ENCODE assay signal across 8 mouse cellular contexts in genomic region chr7:127233765-127234164, GRCm38 (mm10). TPM values are rescaled to one million over a fixed set of nuclear protein-coding genes. Genes with fewer than 3 reads are reported as not detected.
A peak's percentile ranks its signal among the peaks of the same experiment; 100 is the strongest.
DNase-seq lines count a peak whose midpoint lies in the region; ATAC-seq and TF ChIP-seq lines count a peak whose summit lies in the region.

No protein-coding gene starts in this region.

- peaks cover 21% of the 10 kb centered on the region for H3K4me1 ChIP-seq in neural tube, embryonic 11.5 days (ENCODE audit: control insufficient read depth, insufficient read depth, low read length)
- peaks cover 50% of the 10 kb centered on the region for H3K4me1 ChIP-seq in liver, embryonic 12.5 days
- H3K4me1 ChIP-seq in stomach, postnatal 0 days (replicated peaks; ENCODE audit: control insufficient read depth, insufficient read depth), result no peaks in the 10 kb centered on the region

- peaks cover 32% of the 10 kb centered on the region for H3K36me3 ChIP-seq in neural tube, embryonic 11.5 days (ENCODE audit: control insufficient read depth, insufficient read depth, low read length)
- H3K36me3 ChIP-seq in liver, embryonic 12.5 days, result peaks cover 55% of the 10 kb centered on the region
- H3K36me3 ChIP-seq in stomach, postnatal 0 days (ENCODE audit: control insufficient read depth, insufficient read depth, low read length), result peaks cover 22% of the 10 kb centered on the region

- H3K9ac ChIP-seq in neural tube, embryonic 11.5 days (ENCODE audit: low read length), result peak overlapping the region; percentile 95
- H3K9ac ChIP-seq in liver, embryonic 12.5 days, result peak overlapping the region; percentile 94
- peak overlapping the region; percentile 87 for H3K9ac ChIP-seq in stomach, postnatal 0 days (ENCODE audit: low read length)

- no peak for ATAC-seq in neural tube, embryonic 11.5 days (ENCODE audit: insufficient read depth, low FRiP score, low TSS enrichment)
- no peak for ATAC-seq in liver, embryonic 12.5 days
- ATAC-seq in stomach, postnatal 0 days (ENCODE audit: low FRiP score, low TSS enrichment), result no peak

- TF ChIP-seq EP300 in stomach, postnatal 0 days (optimal IDR thresholded peaks at IDR 0.05), result no peak

- no peak for TF ChIP-seq CTCF in stomach, postnatal 0 days (IDR thresholded peaks at IDR 0.05; ENCODE audit: low read depth)

- H3K4me2 ChIP-seq in neural tube, embryonic 11.5 days (ENCODE audit: low read depth), result peak overlapping the region; percentile 82
- H3K4me2 ChIP-seq in liver, embryonic 12.5 days, result peak overlapping the region; percentile 75
- peak overlapping the region; percentile 79 for H3K4me2 ChIP-seq in stomach, postnatal 0 days (replicated peaks; ENCODE audit: low read depth)

- H3K9me3 ChIP-seq in neural tube, embryonic 11.5 days (ENCODE audit: control insufficient read depth, low read length), result no peaks in the 10 kb centered on the region
- no peaks in the 10 kb centered on the region for H3K9me3 ChIP-seq in liver, embryonic 12.5 days (replicated peaks)
- H3K9me3 ChIP-seq in stomach, postnatal 0 days (ENCODE audit: control insufficient read depth, low read length), result no peaks in the 10 kb centered on the region

- peak overlapping the region; percentile 98 for H3K27ac ChIP-seq in neural tube, embryonic 11.5 days (ENCODE audit: low read depth, low read length)
- H3K27ac ChIP-seq in liver, embryonic 12.5 days, result peak overlapping the region; percentile 95
- no peak overlapping the region; the same call in 1 of the 2 replicates for H3K27ac ChIP-seq in stomach, postnatal 0 days (replicated peaks)

- H3K27me3 ChIP-seq in neural tube, embryonic 11.5 days (ENCODE audit: control insufficient read depth, insufficient read depth, low read length), result no peaks in the 10 kb centered on the region
- H3K27me3 ChIP-seq in liver, embryonic 12.5 days (replicated peaks), result no peaks in the 10 kb centered on the region
- no peaks in the 10 kb centered on the region for H3K27me3 ChIP-seq in stomach, postnatal 0 days (ENCODE audit: control insufficient read depth, insufficient read depth, low read length)

- DNase-seq in adrenal gland, adult 2 months, result peak; percentile 10
- DNase-seq in adrenal gland, adult (ENCODE audit: inconsistent age in 2 of 2, low spot score in 1 of 2), result no peak
- no peak for DNase-seq in neural tube, embryonic 11.5 days (ENCODE audit: low spot score)
- DNase-seq in neural tube, embryonic 10.5 days (ENCODE audit: extremely low spot score, low spot score), result no peak
- DNase-seq in stomach, postnatal 0 days (ENCODE audit: low spot score), result no peak
- no peak for DNase-seq in cerebellum, postnatal 14 days
- no peak for DNase-seq in retina, embryonic 14.5 days (ENCODE audit: low spot score)

- 8% methylated on average over 9 of the region's 9 CpGs for WGBS in neural tube, embryonic 11.5 days
- WGBS in liver, embryonic 12.5 days (ENCODE audit: insufficient replicate concordance), result 2% methylated on average over 9 of the region's 9 CpGs
- 2% methylated on average over 9 of the region's 9 CpGs for WGBS in stomach, postnatal 0 days

- H3K4me3 ChIP-seq in neural tube, embryonic 11.5 days (ENCODE audit: low read depth, low read length), result peak overlapping the region; percentile 94
- peak overlapping the region; percentile 82 for H3K4me3 ChIP-seq in liver, embryonic 12.5 days
- peak overlapping the region; percentile 80 for H3K4me3 ChIP-seq in stomach, postnatal 0 days (ENCODE audit: low read depth, low read length)

RNA-seq across cellular contexts. Expression of gene Sept1, which starts 0.8 kb away (rescaled TPM):
- 10 to 100 TPM in 1 of 2 experiments, 1 to 10 TPM in 1; 7.1 to 11.4 TPM for total RNA-seq in adrenal gland, adult 2 months (2021)
- 8.6 and 10.9 TPM in 2 replicates for polyA plus RNA-seq in adrenal gland, adult 2 months (2012; rRNA removed)
- 19.6 and 22.0 TPM in 2 replicates for polyA plus RNA-seq in neural tube, embryonic 11.5 days (2014; fragmentation: Nextera tagmentation; extraction: Ambion mirVana)
- 10.6 and 13.6 TPM in 2 replicates for polyA plus RNA-seq in liver, embryonic 12.5 days (2016; fragmentation: Nextera tagmentation; extraction: Ambion mirVana)
- polyA plus RNA-seq in stomach, postnatal 0 days (2015; fragmentation: Nextera tagmentation; extraction: Ambion mirVana), result 7.0 and 7.9 TPM in 2 replicates

RNA-seq across cellular contexts. Expression of gene Zfp553, which starts 0.9 kb away (rescaled TPM):
- 10 to 100 TPM; 11.7 to 12.7 TPM for total RNA-seq in adrenal gland, adult 2 months (2021)
- 18.3 and 20.5 TPM in 2 replicates for polyA plus RNA-seq in adrenal gland, adult 2 months (2012; rRNA removed)
- polyA plus RNA-seq in neural tube, embryonic 11.5 days (2014; fragmentation: Nextera tagmentation; extraction: Ambion mirVana), result 28.7 and 31.4 TPM in 2 replicates
- polyA plus RNA-seq in liver, embryonic 12.5 days (2016; fragmentation: Nextera tagmentation; extraction: Ambion mirVana), result 13.7 and 14.2 TPM in 2 replicates
- 11.4 and 12.2 TPM in 2 replicates for polyA plus RNA-seq in stomach, postnatal 0 days (2015; fragmentation: Nextera tagmentation; extraction: Ambion mirVana)

RNA-seq across cellular contexts. Expression of gene Zfp771, which starts 10.3 kb away (rescaled TPM):
- total RNA-seq in adrenal gland, adult 2 months (2021), result 10 to 100 TPM; 27.1 to 32.4 TPM
- polyA plus RNA-seq in adrenal gland, adult 2 months (2012; rRNA removed), result 295 and 338 TPM in 2 replicates
- 53.2 and 54.5 TPM in 2 replicates for polyA plus RNA-seq in neural tube, embryonic 11.5 days (2014; fragmentation: Nextera tagmentation; extraction: Ambion mirVana)
- 30.0 and 31.6 TPM in 2 replicates for polyA plus RNA-seq in liver, embryonic 12.5 days (2016; fragmentation: Nextera tagmentation; extraction: Ambion mirVana)
- polyA plus RNA-seq in stomach, postnatal 0 days (2015; fragmentation: Nextera tagmentation; extraction: Ambion mirVana), result 27.3 and 29.6 TPM in 2 replicates

RNA-seq across cellular contexts. Expression of gene Mylpf, which starts 25.1 kb away (rescaled TPM):
- 1 to 10 TPM; 2.2 to 2.3 TPM for total RNA-seq in adrenal gland, adult 2 months (2021)
- not detected in 2 replicates for polyA plus RNA-seq in adrenal gland, adult 2 months (2012; rRNA removed)
- polyA plus RNA-seq in neural tube, embryonic 11.5 days (2014; fragmentation: Nextera tagmentation; extraction: Ambion mirVana), result 87.1 and 113 TPM in 2 replicates
- 37.6 and 41.4 TPM in 2 replicates for polyA plus RNA-seq in liver, embryonic 12.5 days (2016; fragmentation: Nextera tagmentation; extraction: Ambion mirVana)
- 11.7 and 15.9 TPM in 2 replicates for polyA plus RNA-seq in stomach, postnatal 0 days (2015; fragmentation: Nextera tagmentation; extraction: Ambion mirVana)

RNA-seq across cellular contexts. Expression of gene Tbc1d10b, which starts 25.5 kb away (rescaled TPM):
- total RNA-seq in adrenal gland, adult 2 months (2021), result 10 to 100 TPM; 36.0 to 43.6 TPM
- polyA plus RNA-seq in adrenal gland, adult 2 months (2012; rRNA removed), result 31.5 and 35.1 TPM in 2 replicates
- polyA plus RNA-seq in neural tube, embryonic 11.5 days (2014; fragmentation: Nextera tagmentation; extraction: Ambion mirVana), result 23.9 and 28.8 TPM in 2 replicates
- polyA plus RNA-seq in liver, embryonic 12.5 days (2016; fragmentation: Nextera tagmentation; extraction: Ambion mirVana), result 26.7 and 30.9 TPM in 2 replicates
- 11.7 and 12.1 TPM in 2 replicates for polyA plus RNA-seq in stomach, postnatal 0 days (2015; fragmentation: Nextera tagmentation; extraction: Ambion mirVana)
